Mouse (Mus musculus) stomach, embryonic 14.5 days (tissue): ENCODE measurements around the gene Reep3. TPM values are rescaled to one million over a fixed set of nuclear protein-coding genes. Genes with fewer than 3 reads are reported as not detected.

ENCODE experiments used
- ATAC-seq: fragments of 200-750 bp; cut with Nextera tagmentation; 2 replicates; pipeline ENCODE4 v1.8.0; 2017; ENCODE audit warnings: low read depth, moderate TSS enrichment; ENCODE audit not compliant: insufficient number of reproducible peaks, insufficient read depth, low FRiP score
- H3K27ac ChIP-seq: fragments of 300-500 bp; sonication (generic); 2 replicates; pipeline ENCODE4 v1.5.1; 2014; ENCODE audit warnings: mild to moderate bottlenecking, low read length, moderate library complexity, mixed read lengths
- H3K27me3 ChIP-seq: fragments of 300-500 bp; sonication (generic); 2 replicates; pipeline ENCODE4 v1.6.1; 2014; ENCODE audit warnings: low read length, control low read depth, mixed read lengths; ENCODE audit not compliant: control insufficient read depth, insufficient read depth
- H3K36me3 ChIP-seq: fragments of 300-500 bp; sonication (generic); 2 replicates; pipeline ENCODE4 v1.6.1; 2014; ENCODE audit warnings: mild to moderate bottlenecking, control low read depth, low read length, moderate library complexity, mixed read lengths; ENCODE audit not compliant: control insufficient read depth, insufficient read depth
- H3K4me1 ChIP-seq: fragments of 300-500 bp; sonication (generic); 2 replicates; pipeline ENCODE4 v1.6.1; 2014; ENCODE audit warnings: low read length, control low read depth, mixed read lengths; ENCODE audit not compliant: control insufficient read depth, insufficient read depth
- H3K4me2 ChIP-seq: fragments of 300-500 bp; sonication (generic); replicated peaks from 2 replicates; pipeline ENCODE4 v1.6.1; 2014; ENCODE audit warnings: low read depth, low read length, control low read depth
- H3K4me3 ChIP-seq: fragments of 300-500 bp; sonication (generic); 2 replicates; pipeline ENCODE4 v1.5.1; 2014; ENCODE audit warnings: low read depth, low read length, control low read depth
- H3K9ac ChIP-seq: fragments of 300-500 bp; sonication (generic); replicated peaks from 2 replicates; pipeline ENCODE4 v1.6.1; 2014; ENCODE audit warnings: low read depth, mild to moderate bottlenecking, control low read depth, low read length, moderate library complexity, mixed read lengths
- H3K9me3 ChIP-seq: fragments of 300-500 bp; sonication (generic); 2 replicates; pipeline ENCODE4 v1.6.1; 2016; ENCODE audit warnings: low read depth, low read length, control low read depth; ENCODE audit not compliant: control insufficient read depth
- WGBS: fragments of 180-500 bp; shearing (Covaris S2); extraction: QIAGEN DNeasy Blood & Tissue Kit; methylation state at CpG from one replicate; pipeline ENCODE4 v1.1.7; 2014; 5-methylcytosine and 5-hydroxymethylcytosine counted together
- polyA plus RNA-seq: library from polyadenylated mRNA; unstranded; fragments of >200 nt; fragmentation: Nextera tagmentation; extraction: Ambion mirVana; gene quantifications from 2 replicates; pipeline ENCODE4 v1.2.1, GENCODE M21; 2014

Reep3 gene
- polyA plus RNA-seq, 1 experiment from 2014 or later, result 52.6 TPM

- Histone ChIP-seq H3K36me3 (no peaks in the 10 kb centered on the region), H3K27me3 (no peaks in the 10 kb centered on the region), H3K9me3 (no peaks in the 10 kb centered on the region), H3K27ac (peak overlapping the region; percentile 39; the same call in 1 of the 2 replicates), H3K4me2 (no peak overlapping the region), H3K4me3 (no peak overlapping the region), H3K9ac (no peak overlapping the region), H3K4me1 (peaks cover 26% of the 10 kb centered on the region)
- ATAC-seq, result no peak
- WGBS, result 57% methylated on average over 7 of the region's 7 CpGs
Measured at GRCm38 (mm10) chr10:67058297-67058696, 38.4 kb downstream of the Reep3 start.

GRCm38 (mm10) chr10:67057696-67058095 lies 39.0 kb downstream of the Reep3 start:
- WGBS, result 94% methylated on average over 6 of the region's 6 CpGs
- no peak overlapping the region for H3K9ac ChIP-seq
- no peak overlapping the region for H3K4me2 ChIP-seq
- H3K4me1 ChIP-seq, result peaks cover 26% of the 10 kb centered on the region
- H3K27me3 ChIP-seq, result no peaks in the 10 kb centered on the region
- H3K27ac ChIP-seq, result peak overlapping the region; percentile 39; the same call in 1 of the 2 replicates
- H3K36me3 ChIP-seq, result no peaks in the 10 kb centered on the region
- H3K4me3 ChIP-seq, result no peak overlapping the region
- no peaks in the 10 kb centered on the region for H3K9me3 ChIP-seq
- ATAC-seq, result no peak

DNA sequence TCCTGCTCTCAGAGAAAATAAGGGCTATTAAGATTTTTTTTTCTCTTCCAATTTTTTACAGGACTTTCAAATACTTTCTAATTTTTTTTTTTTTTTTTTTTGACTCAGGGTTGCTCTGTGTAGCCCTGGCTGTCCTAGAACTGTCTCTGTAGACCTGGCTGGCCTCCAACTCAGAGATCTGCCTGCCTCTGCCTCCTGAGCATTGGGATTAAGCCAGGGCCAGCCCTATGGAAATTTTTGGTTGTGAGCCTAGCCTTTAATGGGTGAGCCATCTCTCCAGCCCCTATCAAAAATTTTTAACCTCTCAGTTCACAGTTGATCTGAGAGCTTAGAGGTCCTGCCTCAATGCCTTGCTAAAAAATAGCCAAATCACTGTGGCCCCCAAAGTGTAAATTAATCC lies 39.5 kb downstream of the Reep3 start:
- Histone ChIP-seq H3K4me1 (peaks cover 29% of the 10 kb centered on the region), H3K27me3 (no peaks in the 10 kb centered on the region), H3K9me3 (no peaks in the 10 kb centered on the region), H3K36me3 (no peaks in the 10 kb centered on the region), H3K9ac (no peak overlapping the region), H3K27ac (no peak overlapping the region), H3K4me2 (no peak overlapping the region), H3K4me3 (no peak overlapping the region)
- no peak for ATAC-seq

DNA sequence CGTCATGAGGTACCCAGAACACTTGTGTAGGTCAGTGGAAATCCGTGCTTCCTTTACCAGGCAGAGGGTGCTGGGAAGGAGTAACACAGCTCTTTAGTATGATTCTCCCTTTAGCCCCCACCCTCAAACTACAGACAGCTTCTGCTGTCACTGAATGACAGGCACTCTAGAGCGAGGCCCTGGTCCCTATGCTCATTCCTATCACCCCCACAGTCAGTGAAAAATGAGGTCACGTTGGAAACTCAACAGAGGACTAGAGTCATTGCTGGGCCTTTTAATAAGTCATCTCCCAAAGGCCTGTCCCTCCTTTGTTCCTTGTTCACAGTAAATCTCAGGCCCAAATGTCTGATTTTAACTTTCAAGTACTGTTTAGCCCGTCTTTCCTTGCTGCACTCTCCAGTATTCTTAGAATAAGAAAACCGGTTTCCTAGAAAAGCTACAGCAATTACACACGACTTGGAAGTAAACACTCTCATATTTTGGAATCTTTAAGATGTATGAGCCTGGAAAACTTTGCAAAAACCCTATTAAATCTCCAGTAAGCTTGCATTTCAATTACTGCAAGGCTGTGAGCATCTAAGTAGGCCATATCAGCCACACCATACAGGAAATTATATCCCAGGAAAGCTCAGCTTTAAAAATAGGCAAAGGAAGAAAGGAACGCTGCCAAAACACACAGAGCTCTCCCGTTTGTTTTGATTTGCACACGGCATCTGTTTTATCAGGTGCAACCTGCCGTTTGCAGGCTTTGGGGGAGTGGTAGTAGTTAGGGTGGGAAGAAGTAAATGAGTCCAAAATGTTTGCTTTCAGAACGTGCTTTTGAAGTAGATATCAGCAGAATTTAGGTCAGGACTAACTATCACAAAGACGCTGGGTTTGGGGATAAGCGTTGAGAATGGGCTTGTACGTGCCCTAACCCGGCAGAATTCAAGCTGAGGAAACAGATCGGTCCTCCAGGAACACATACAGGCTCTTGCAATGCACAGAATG lies 40.6 kb downstream of the Reep3 start:
- 29% methylated on average over 17 of the region's 17 CpGs for WGBS
- Histone ChIP-seq H3K36me3 (no peaks in the 10 kb centered on the region), H3K9ac (no peak overlapping the region), H3K4me3 (no peak overlapping the region), H3K4me2 (no peak overlapping the region), H3K27ac (peak overlapping the region; percentile 86), H3K9me3 (no peaks in the 10 kb centered on the region), H3K4me1 (peaks cover 21% of the 10 kb centered on the region), H3K27me3 (no peaks in the 10 kb centered on the region)
- peak; percentile 59; the same call in 1 of the 2 replicates for ATAC-seq

DNA sequence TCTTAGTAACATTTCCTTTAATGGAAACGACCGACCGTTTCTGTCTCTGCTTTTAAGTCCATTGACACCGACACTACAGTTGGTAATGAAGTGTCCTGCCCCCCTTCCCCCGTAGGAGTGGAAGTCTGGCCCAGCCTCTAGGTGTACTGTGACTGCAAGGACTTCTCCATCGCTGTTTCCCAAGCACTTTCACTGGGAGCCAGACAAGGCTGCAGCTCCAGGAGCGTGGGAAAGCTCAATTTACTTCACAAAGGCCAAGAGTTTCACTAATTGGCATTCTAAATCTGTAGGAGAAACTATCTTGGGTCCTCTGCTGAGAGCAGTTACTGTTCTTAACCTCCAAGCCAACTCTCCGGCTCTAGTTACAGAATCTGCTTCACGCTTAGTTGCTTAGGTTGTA lies 43.3 kb downstream of the Reep3 start:
- no peak overlapping the region for H3K4me3 ChIP-seq
- H3K27me3 ChIP-seq, result no peaks in the 10 kb centered on the region
- peak overlapping the region; percentile 52; the same call in 1 of the 2 replicates for H3K27ac ChIP-seq
- no peaks in the 10 kb centered on the region for H3K9me3 ChIP-seq
- H3K36me3 ChIP-seq, result no peaks in the 10 kb centered on the region
- H3K9ac ChIP-seq, result no peak overlapping the region
- no peak overlapping the region for H3K4me2 ChIP-seq
- ATAC-seq, result 0 out of 2 replicates have a peak, but pooled peaks have one; percentile 46
- WGBS, result 25% methylated on average over 9 of the region's 9 CpGs
- peaks cover 26% of the 10 kb centered on the region for H3K4me1 ChIP-seq

- no peak overlapping the region for H3K9ac ChIP-seq
- H3K27me3 ChIP-seq, result no peaks in the 10 kb centered on the region
- no peaks in the 10 kb centered on the region for H3K36me3 ChIP-seq
- 67% methylated on average over 9 of the region's 9 CpGs for WGBS
- peak overlapping the region; percentile 52; the same call in 1 of the 2 replicates for H3K27ac ChIP-seq
- H3K4me2 ChIP-seq, result no peak overlapping the region
- H3K9me3 ChIP-seq, result no peaks in the 10 kb centered on the region
- H3K4me1 ChIP-seq, result peaks cover 28% of the 10 kb centered on the region
- ATAC-seq, result no peak
- H3K4me3 ChIP-seq, result no peak overlapping the region
Measured at GRCm38 (mm10) chr10:67052429-67052828, 44.3 kb downstream of the Reep3 start.

- WGBS, result 86% methylated on average over 5 of the region's 5 CpGs
- H3K27ac ChIP-seq, result no peak overlapping the region
Measured at GRCm38 (mm10) chr10:67051466-67051865, 45.3 kb downstream of the Reep3 start.

DNA sequence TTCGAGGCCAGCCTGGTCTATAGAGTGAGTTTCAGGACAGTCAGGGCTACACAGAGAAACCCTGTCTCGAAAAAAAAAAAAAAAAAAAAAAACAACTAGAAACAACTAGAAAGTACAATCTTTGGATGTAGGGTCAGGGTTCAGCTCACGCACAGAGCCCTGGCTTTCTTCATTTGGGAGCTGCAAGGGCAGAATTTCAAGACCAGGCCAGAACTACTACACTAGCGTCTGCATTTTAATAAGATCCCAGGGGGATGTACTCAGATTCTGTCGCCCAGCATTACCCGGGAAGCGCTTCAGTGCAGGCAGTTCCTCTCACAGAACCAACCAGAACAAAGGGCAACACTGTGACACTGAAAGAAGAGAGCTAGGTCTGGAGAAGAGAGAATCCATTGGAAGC lies 46.0 kb downstream of the Reep3 start:
- no peak overlapping the region for H3K4me2 ChIP-seq
- no peak overlapping the region for H3K27ac ChIP-seq
- H3K9ac ChIP-seq, result no peak overlapping the region
- no peak for ATAC-seq
- H3K4me3 ChIP-seq, result no peak overlapping the region
- no peaks in the 10 kb centered on the region for H3K36me3 ChIP-seq
- peaks cover 22% of the 10 kb centered on the region for H3K4me1 ChIP-seq
- H3K27me3 ChIP-seq, result no peaks in the 10 kb centered on the region
- WGBS, result 84% methylated on average over 6 of the region's 7 CpGs
- no peaks in the 10 kb centered on the region for H3K9me3 ChIP-seq

More at GRCm38 (mm10) chr10:67051466-67051865, 45.3 kb downstream of the Reep3 start:
- Histone ChIP-seq H3K9me3 (no peaks in the 10 kb centered on the region), H3K9ac (no peak overlapping the region), H3K36me3 (no peaks in the 10 kb centered on the region), H3K4me2 (no peak overlapping the region), H3K4me3 (no peak overlapping the region), H3K4me1 (peaks cover 28% of the 10 kb centered on the region), H3K27me3 (no peaks in the 10 kb centered on the region)
- ATAC-seq, result no peak
